Mouse (Mus musculus): ENCODE data around the gene Naxe. TPM values are rescaled to one million over a fixed set of nuclear protein-coding genes. Genes with fewer than 3 reads are reported as not detected.

The Naxe gene
- polyA plus RNA-seq, 1 experiment from 2014 or later, result 196 TPM

- peak; percentile 87 for ATAC-seq (ENCODE audit: insufficient number of reproducible peaks, insufficient read depth, low FRiP score, low read depth)
- peak overlapping the region; percentile 48 for H3K4me3 ChIP-seq (ENCODE audit: low read depth, low read length)
- no peaks in the 10 kb centered on the region for H3K36me3 ChIP-seq (ENCODE audit: control insufficient read depth, insufficient read depth, low read length)
- no peaks in the 10 kb centered on the region for H3K9me3 ChIP-seq (ENCODE audit: control insufficient read depth, low read depth, low read length)
- no peak overlapping the region for H3K27ac ChIP-seq (ENCODE audit: low read length)
- H3K4me2 ChIP-seq (replicated peaks; ENCODE audit: low read depth, low read length), result peak overlapping the region; percentile 98
- H3K9ac ChIP-seq (replicated peaks; ENCODE audit: low read depth, low read length), result no peak overlapping the region
- H3K4me1 ChIP-seq (ENCODE audit: control insufficient read depth, insufficient read depth, low read length), result peaks cover 6% of the 10 kb centered on the region; the same call in 1 of the 2 replicates
- WGBS, result 1% methylated on average over 66 of the region's 66 CpGs
- peaks cover 44% of the 10 kb centered on the region for H3K27me3 ChIP-seq (ENCODE audit: control insufficient read depth, insufficient read depth, low read length)
Observed at GRCm38 (mm10) chr3:88022322-88023191, 35.7 kb downstream of the Naxe start.

GRCm38 (mm10) chr3:88010634-88011265 lies 47.5 kb downstream of the Naxe start:
- Histone ChIP-seq H3K36me3 (ENCODE audit: control insufficient read depth, insufficient read depth, low read length) (no peaks in the 10 kb centered on the region), H3K9ac (replicated peaks; ENCODE audit: low read depth, low read length) (no peak overlapping the region), H3K27ac (ENCODE audit: low read length) (no peak overlapping the region), H3K9me3 (ENCODE audit: control insufficient read depth, low read depth, low read length) (peaks cover 5% of the 10 kb centered on the region; the same call in 1 of the 2 replicates), H3K27me3 (ENCODE audit: control insufficient read depth, insufficient read depth, low read length) (no peaks in the 10 kb centered on the region), H3K4me2 (replicated peaks; ENCODE audit: low read depth, low read length) (no peak overlapping the region), H3K4me3 (ENCODE audit: low read depth, low read length) (no peak overlapping the region), H3K4me1 (ENCODE audit: control insufficient read depth, insufficient read depth, low read length) (no peaks in the 10 kb centered on the region)
- WGBS, result 8% methylated on average over 6 of the region's 6 CpGs
- no peak for ATAC-seq (ENCODE audit: insufficient number of reproducible peaks, insufficient read depth, low FRiP score, low read depth)

Other genes with a start within 250 kb of the Naxe start
- gene Pear1, start 234.2 kb downstream of the Naxe start, polyA plus RNA-seq (2014; fragmentation: Nextera tagmentation; extraction: Ambion mirVana), result 25.4 and 28.3 TPM in 2 replicates
- gene Sh2d2a, start 211.7 kb downstream of the Naxe start, polyA plus RNA-seq (2014; fragmentation: Nextera tagmentation; extraction: Ambion mirVana), result 0.17 TPM in 1 of 2 replicates, not detected in the other
- gene Prcc, start 172.9 kb downstream of the Naxe start, polyA plus RNA-seq (2014; fragmentation: Nextera tagmentation; extraction: Ambion mirVana), result 12.9 and 14.1 TPM in 2 replicates
- 119 and 135 TPM in 2 replicates for gene Hdgf, start 152.2 kb downstream of the Naxe start, polyA plus RNA-seq (2014; fragmentation: Nextera tagmentation; extraction: Ambion mirVana)
- gene Mrpl24, start 139.0 kb downstream of the Naxe start, polyA plus RNA-seq (2014; fragmentation: Nextera tagmentation; extraction: Ambion mirVana), result 73.5 and 75.5 TPM in 2 replicates
- gene Isg20l2, start 128.2 kb downstream of the Naxe start, polyA plus RNA-seq (2014; fragmentation: Nextera tagmentation; extraction: Ambion mirVana), result 31.9 and 35.4 TPM in 2 replicates
- 17.9 and 20.0 TPM in 2 replicates for gene Rrnad1, start 127.8 kb downstream of the Naxe start, polyA plus RNA-seq (2014; fragmentation: Nextera tagmentation; extraction: Ambion mirVana)
- 30.7 and 44.1 TPM in 2 replicates for gene Crabp2, start 109.8 kb downstream of the Naxe start, polyA plus RNA-seq (2014; fragmentation: Nextera tagmentation; extraction: Ambion mirVana)
- 10.5 and 10.6 TPM in 2 replicates for gene Nes, start 87.4 kb downstream of the Naxe start, polyA plus RNA-seq (2014; fragmentation: Nextera tagmentation; extraction: Ambion mirVana)
- 0.10 and 0.27 TPM in 2 replicates for gene Bcan, start 58.3 kb downstream of the Naxe start, polyA plus RNA-seq (2014; fragmentation: Nextera tagmentation; extraction: Ambion mirVana)
- 0.26 TPM in 1 of 2 replicates, not detected in the other for gene Hapln2, start 30.9 kb downstream of the Naxe start, polyA plus RNA-seq (2014; fragmentation: Nextera tagmentation; extraction: Ambion mirVana)
- gene Gpatch4, start 15.4 kb downstream of the Naxe start, polyA plus RNA-seq (2014; fragmentation: Nextera tagmentation; extraction: Ambion mirVana), result 33.7 and 36.0 TPM in 2 replicates
- not detected in 2 replicates for gene Ttc24, start 19.8 kb upstream of the Naxe start, polyA plus RNA-seq (2014; fragmentation: Nextera tagmentation; extraction: Ambion mirVana)
- gene Iqgap3, start 23.5 kb upstream of the Naxe start, polyA plus RNA-seq (2014; fragmentation: Nextera tagmentation; extraction: Ambion mirVana), result 19.8 and 21.0 TPM in 2 replicates
- 19.5 and 20.1 TPM in 2 replicates for gene Mef2d, start 83.9 kb upstream of the Naxe start, polyA plus RNA-seq (2014; fragmentation: Nextera tagmentation; extraction: Ambion mirVana)
- 3.2 and 4.2 TPM in 2 replicates for gene Rhbg, start 196.2 kb upstream of the Naxe start, polyA plus RNA-seq (2014; fragmentation: Nextera tagmentation; extraction: Ambion mirVana)
- gene Gm38392, start 228.7 kb upstream of the Naxe start, polyA plus RNA-seq (2014; fragmentation: Nextera tagmentation; extraction: Ambion mirVana), result 0.33 and 0.64 TPM in 2 replicates
- gene Tsacc, start 238.5 kb upstream of the Naxe start, polyA plus RNA-seq (2014; fragmentation: Nextera tagmentation; extraction: Ambion mirVana), result 12.9 and 13.8 TPM in 2 replicates
- 495 and 512 TPM in 2 replicates for gene Cct3, start 238.6 kb upstream of the Naxe start, polyA plus RNA-seq (2014; fragmentation: Nextera tagmentation; extraction: Ambion mirVana)